Mouse (Mus musculus): Measurements from ENCODE around the gene Olfr222. TPM values are rescaled to one million over a fixed set of nuclear protein-coding genes. Genes with fewer than 3 reads are reported as not detected.

The Olfr222 gene
- total and polyA plus RNA-seq, 3 experiments, result not detected

DNA sequence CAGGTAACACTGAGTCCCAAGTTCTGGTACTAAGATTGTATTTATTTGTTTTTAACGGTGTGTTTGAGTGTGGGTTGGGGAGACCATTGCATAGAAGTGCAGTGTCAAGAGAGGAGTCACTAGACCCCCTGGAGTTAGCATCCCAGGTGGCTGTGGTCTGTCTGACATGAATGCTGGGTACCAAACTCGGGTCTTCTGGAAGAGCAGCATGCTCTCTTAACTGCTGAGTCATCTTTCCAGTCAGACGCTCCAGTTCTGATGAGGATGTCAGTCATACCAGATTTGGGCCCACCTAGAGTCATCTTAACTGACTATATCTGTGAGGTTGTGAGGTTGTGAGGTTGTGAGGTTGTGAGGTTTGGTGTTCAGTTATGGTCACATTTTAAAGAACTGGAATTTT lies 15.1 kb downstream of the Olfr222 start:
- intact Hi-C loops (cut with DNase I), result no loop called here
- H3K36me3 ChIP-seq (ENCODE audit: control insufficient read depth, insufficient read depth, low read length), result no peaks in the 10 kb centered on the region
- no peak for DNase-seq
- no peaks in the 10 kb centered on the region for H3K79me2 ChIP-seq (replicated peaks; ENCODE audit: control insufficient read depth, insufficient read depth, low read length)
- H3K27ac ChIP-seq, result no peak overlapping the region
- no peak overlapping the region for H3K4me3 ChIP-seq
- 57% methylated on average over 3 of the region's 3 CpGs for WGBS
- H3K9ac ChIP-seq (ENCODE audit: low read depth, low read length), result no peak overlapping the region
- no peaks in the 10 kb centered on the region for H3K4me1 ChIP-seq (ENCODE audit: control insufficient read depth, insufficient read depth, low read length)
- no peaks in the 10 kb centered on the region for H3K27me3 ChIP-seq (ENCODE audit: control insufficient read depth, insufficient read depth, low read length)
- TF ChIP-seq CTCF (IDR thresholded peaks at IDR 0.05), result no peak
- TF ChIP-seq EP300 (IDR thresholded peaks at IDR 0.05; ENCODE audit: insufficient read depth, low read depth, low read length), result no peak
- no peak for TF ChIP-seq POLR2A (IDR thresholded peaks at IDR 0.05; ENCODE audit: insufficient read depth, low read depth, low read length)

DNA sequence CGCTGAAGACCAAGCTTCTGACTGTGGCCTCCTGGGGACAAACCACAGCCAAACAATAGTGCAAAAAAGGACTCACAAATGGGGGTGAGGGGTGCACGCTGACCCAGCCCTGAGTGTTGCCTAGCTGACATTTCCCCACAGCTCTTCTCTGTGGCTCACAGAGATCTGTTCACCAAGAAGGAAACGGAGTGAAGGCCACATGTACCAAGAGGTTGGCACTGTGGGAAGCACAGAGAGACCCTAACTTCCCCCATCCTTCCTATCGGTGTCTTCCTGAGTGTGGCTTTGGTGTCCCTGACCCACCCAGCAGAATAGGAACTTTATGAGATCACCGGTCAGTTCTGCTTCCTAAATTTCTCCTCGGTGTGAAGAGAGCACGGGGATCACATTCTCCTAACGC lies 21.5 kb downstream of the Olfr222 start:
- H3K4me3 ChIP-seq, result no peak overlapping the region
- H3K9ac ChIP-seq (ENCODE audit: low read depth, low read length), result no peak overlapping the region
- no peak overlapping the region for H3K27ac ChIP-seq
- no peaks in the 10 kb centered on the region for H3K4me1 ChIP-seq (ENCODE audit: control insufficient read depth, insufficient read depth, low read length)
- TF ChIP-seq POLR2A (IDR thresholded peaks at IDR 0.05; ENCODE audit: insufficient read depth, low read depth, low read length) (no peak), CTCF (IDR thresholded peaks at IDR 0.05) (no peak), EP300 (IDR thresholded peaks at IDR 0.05; ENCODE audit: insufficient read depth, low read depth, low read length) (no peak)
- 63% methylated on average over 8 of the region's 8 CpGs for whole genome bisulfite sequencing
- no peak for DNase-seq
- intact Hi-C loops (cut with DNase I), result no loop called here
- H3K36me3 ChIP-seq (ENCODE audit: control insufficient read depth, insufficient read depth, low read length), result no peaks in the 10 kb centered on the region
- H3K27me3 ChIP-seq (ENCODE audit: control insufficient read depth, insufficient read depth, low read length), result no peaks in the 10 kb centered on the region
- H3K79me2 ChIP-seq (replicated peaks; ENCODE audit: control insufficient read depth, insufficient read depth, low read length), result no peaks in the 10 kb centered on the region

DNA sequence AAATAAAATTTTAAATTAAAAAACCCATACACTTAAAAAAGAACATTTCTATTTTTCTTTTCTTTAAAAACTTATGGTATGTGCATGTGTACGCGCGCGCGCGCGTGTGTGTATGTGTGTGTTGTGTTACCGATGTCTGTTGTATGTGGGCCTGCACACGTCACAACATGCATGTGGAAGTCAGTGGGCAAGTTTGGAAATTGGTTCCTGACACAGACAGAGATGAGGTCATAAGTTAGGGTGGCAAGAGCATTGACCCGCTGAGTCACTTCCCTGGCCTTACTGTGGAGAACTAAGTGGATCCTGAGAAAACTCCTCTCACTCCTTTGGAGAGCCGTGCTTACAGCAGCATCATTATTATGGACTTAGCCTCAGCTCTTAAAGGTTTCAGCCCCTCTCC lies 21.9 kb downstream of the Olfr222 start:
- DNase-seq, result no peak
- 91% methylated on average over 11 of the region's 11 CpGs for WGBS
- H3K79me2 ChIP-seq (replicated peaks; ENCODE audit: control insufficient read depth, insufficient read depth, low read length), result no peaks in the 10 kb centered on the region
- intact Hi-C loops (cut with DNase I), result no loop called here
- no peaks in the 10 kb centered on the region for H3K27me3 ChIP-seq (ENCODE audit: control insufficient read depth, insufficient read depth, low read length)
- no peak overlapping the region for H3K27ac ChIP-seq
- no peak overlapping the region for H3K4me3 ChIP-seq
- no peaks in the 10 kb centered on the region for H3K4me1 ChIP-seq (ENCODE audit: control insufficient read depth, insufficient read depth, low read length)
- H3K36me3 ChIP-seq (ENCODE audit: control insufficient read depth, insufficient read depth, low read length), result no peaks in the 10 kb centered on the region
- H3K9ac ChIP-seq (ENCODE audit: low read depth, low read length), result no peak overlapping the region
- no peak for TF ChIP-seq EP300 (IDR thresholded peaks at IDR 0.05; ENCODE audit: insufficient read depth, low read depth, low read length)
- TF ChIP-seq CTCF (IDR thresholded peaks at IDR 0.05), result no peak
- TF ChIP-seq POLR2A (IDR thresholded peaks at IDR 0.05; ENCODE audit: insufficient read depth, low read depth, low read length), result no peak

DNA sequence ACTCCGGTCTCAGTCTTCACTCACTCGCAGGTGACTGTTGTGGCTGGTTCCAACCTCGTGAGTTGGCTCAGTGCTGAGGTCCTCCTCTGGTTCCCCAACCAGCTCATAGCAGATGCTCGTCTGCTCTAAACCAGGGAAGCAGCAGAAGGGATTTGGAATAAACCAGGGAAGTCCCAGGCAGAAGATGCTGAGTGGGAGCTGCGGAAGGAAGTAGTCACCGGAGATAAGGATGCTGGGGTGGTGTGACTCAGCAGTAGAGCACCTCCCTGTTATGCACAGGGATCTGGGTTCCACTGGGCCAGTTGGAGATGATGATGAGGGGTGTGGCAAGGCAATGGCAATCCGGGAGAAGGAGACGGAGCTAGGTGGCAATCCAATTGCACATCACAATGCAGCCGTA lies 32.0 kb downstream of the Olfr222 start:
- TF ChIP-seq CTCF (IDR thresholded peaks at IDR 0.05), result no peak
- TF ChIP-seq POLR2A (IDR thresholded peaks at IDR 0.05; ENCODE audit: insufficient read depth, low read depth, low read length), result no peak
- TF ChIP-seq EP300 (IDR thresholded peaks at IDR 0.05; ENCODE audit: insufficient read depth, low read depth, low read length), result no peak
- intact Hi-C loops (cut with DNase I), result no loop called here
- Histone ChIP-seq H3K4me1 (ENCODE audit: control insufficient read depth, insufficient read depth, low read length) (no peaks in the 10 kb centered on the region), H3K4me3 (no peak overlapping the region), H3K27me3 (ENCODE audit: control insufficient read depth, insufficient read depth, low read length) (no peaks in the 10 kb centered on the region), H3K79me2 (replicated peaks; ENCODE audit: control insufficient read depth, insufficient read depth, low read length) (no peaks in the 10 kb centered on the region), H3K27ac (no peak overlapping the region), H3K9ac (ENCODE audit: low read depth, low read length) (no peak overlapping the region), H3K36me3 (ENCODE audit: control insufficient read depth, insufficient read depth, low read length) (no peaks in the 10 kb centered on the region)
- no peak for DNase-seq
- 66% methylated on average over 9 of the region's 9 CpGs for WGBS

DNA sequence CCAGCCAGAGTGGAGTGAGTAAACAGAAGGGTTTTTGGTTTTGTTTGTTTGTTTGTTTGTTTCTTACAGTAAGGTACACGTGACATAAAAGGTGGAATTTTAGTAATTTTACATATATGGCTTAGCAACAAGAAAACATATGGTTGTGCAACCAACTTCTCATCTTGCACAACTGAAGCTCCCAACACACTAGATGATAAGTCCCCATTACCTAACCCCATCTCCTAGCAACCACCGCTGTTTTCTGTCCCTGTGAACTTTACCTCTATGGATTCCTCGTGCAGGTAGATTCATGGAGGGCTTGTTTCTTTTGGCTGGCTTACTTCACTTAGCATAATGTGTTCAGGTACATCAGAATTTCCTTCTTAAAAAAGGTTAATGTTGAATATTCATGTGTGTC lies 32.7 kb downstream of the Olfr222 start:
- Histone ChIP-seq H3K27me3 (ENCODE audit: control insufficient read depth, insufficient read depth, low read length) (no peaks in the 10 kb centered on the region), H3K4me1 (ENCODE audit: control insufficient read depth, insufficient read depth, low read length) (no peaks in the 10 kb centered on the region), H3K9ac (ENCODE audit: low read depth, low read length) (no peak overlapping the region), H3K4me3 (no peak overlapping the region), H3K79me2 (replicated peaks; ENCODE audit: control insufficient read depth, insufficient read depth, low read length) (no peaks in the 10 kb centered on the region), H3K36me3 (ENCODE audit: control insufficient read depth, insufficient read depth, low read length) (no peaks in the 10 kb centered on the region), H3K27ac (no peak overlapping the region)
- no peak for DNase-seq
- 77% methylated on average over 3 of the region's 3 CpGs for WGBS
- no peak for TF ChIP-seq EP300 (IDR thresholded peaks at IDR 0.05; ENCODE audit: insufficient read depth, low read depth, low read length)
- no peak for TF ChIP-seq CTCF (IDR thresholded peaks at IDR 0.05)
- TF ChIP-seq POLR2A (IDR thresholded peaks at IDR 0.05; ENCODE audit: insufficient read depth, low read depth, low read length), result no peak
- intact Hi-C loops (cut with DNase I), result no loop called here

DNA sequence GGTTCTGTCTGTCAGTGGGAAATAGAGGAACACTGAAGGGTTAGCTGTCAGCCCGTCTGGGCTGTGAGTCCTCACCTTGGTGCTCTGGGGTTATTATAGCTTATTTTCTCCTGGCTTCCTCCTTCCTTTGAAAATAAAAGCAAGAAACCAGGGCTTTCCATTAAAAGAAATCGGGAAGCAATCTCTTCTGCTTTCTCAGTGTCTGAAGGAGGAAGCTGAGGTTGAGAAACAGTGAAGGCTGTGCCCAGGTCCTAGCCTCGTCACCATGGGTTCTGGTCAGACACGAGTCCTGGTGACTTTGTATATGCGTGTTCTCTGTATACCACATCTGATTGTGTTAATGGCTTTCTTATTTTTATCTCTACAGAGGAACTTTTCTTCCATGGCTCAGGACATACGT lies 33.6 kb downstream of the Olfr222 start:
- intact Hi-C loops (cut with DNase I), result no loop called here

More for the DNA sequence above, 33.6 kb downstream of the Olfr222 start:
- DNase-seq, result peak in 1 of 2 experiments; percentile 24
- Histone ChIP-seq H3K36me3 (ENCODE audit: control insufficient read depth, insufficient read depth, low read length) (no peaks in the 10 kb centered on the region), H3K27ac (no peak overlapping the region), H3K27me3 (ENCODE audit: control insufficient read depth, insufficient read depth, low read length) (no peaks in the 10 kb centered on the region), H3K4me3 (no peak overlapping the region), H3K79me2 (replicated peaks; ENCODE audit: control insufficient read depth, insufficient read depth, low read length) (no peaks in the 10 kb centered on the region), H3K4me1 (ENCODE audit: control insufficient read depth, insufficient read depth, low read length) (no peaks in the 10 kb centered on the region), H3K9ac (ENCODE audit: low read depth, low read length) (no peak overlapping the region)
- WGBS, result 73% methylated on average over 6 of the region's 6 CpGs
- TF ChIP-seq CTCF (IDR thresholded peaks at IDR 0.05) (no peak), EP300 (IDR thresholded peaks at IDR 0.05; ENCODE audit: insufficient read depth, low read depth, low read length) (no peak), POLR2A (IDR thresholded peaks at IDR 0.05; ENCODE audit: insufficient read depth, low read depth, low read length) (no peak)

Measured in heart, adult 2 months (tissue).